Mouse (Mus musculus): ENCODE data around the gene Tenm4. TPM values are rescaled to one million over a fixed set of nuclear protein-coding genes. Genes with fewer than 3 reads are reported as not detected.
A peak's percentile ranks its signal among the peaks of the same experiment; 100 is the strongest.

The Tenm4 gene
- polyA plus RNA-seq, 1 experiment from 2014 or later: 37.5 TPM

- no peak overlapping the region for H3K9ac ChIP-seq
- no peaks in the 10 kb centered on the region for H3K4me1 ChIP-seq (replicated peaks; ENCODE audit: control insufficient read depth, insufficient read depth, low read length)
- no peak overlapping the region for H3K4me3 ChIP-seq (replicated peaks; ENCODE audit: low read length)
- H3K36me3 ChIP-seq (replicated peaks; ENCODE audit: control insufficient read depth, insufficient read depth): no peaks in the 10 kb centered on the region
- no peaks in the 10 kb centered on the region for H3K27me3 ChIP-seq (ENCODE audit: control insufficient read depth, insufficient read depth, low read length)
- WGBS: 64% methylated on average over 4 of the region's 4 CpGs
- DNase-seq (ENCODE audit: low spot score) (no peak), ATAC-seq (ENCODE audit: low FRiP score) (no peak)
- no peak overlapping the region for H3K4me2 ChIP-seq (replicated peaks)
- no peaks in the 10 kb centered on the region for H3K9me3 ChIP-seq (ENCODE audit: control insufficient read depth, low read length)
- no peak overlapping the region for H3K27ac ChIP-seq
Measured at GRCm38 (mm10) chr7:96565806-96566205, 394.8 kb downstream of the Tenm4 start.

- Histone ChIP-seq H3K4me1 (replicated peaks; ENCODE audit: control insufficient read depth, insufficient read depth, low read length) (no peaks in the 10 kb centered on the region), H3K27me3 (ENCODE audit: control insufficient read depth, insufficient read depth, low read length) (no peaks in the 10 kb centered on the region), H3K27ac (no peak overlapping the region), H3K4me2 (replicated peaks) (no peak overlapping the region), H3K9ac (no peak overlapping the region), H3K36me3 (replicated peaks; ENCODE audit: control insufficient read depth, insufficient read depth) (no peaks in the 10 kb centered on the region), H3K9me3 (ENCODE audit: control insufficient read depth, low read length) (no peaks in the 10 kb centered on the region), H3K4me3 (replicated peaks; ENCODE audit: low read length) (no peak overlapping the region)
- ATAC-seq (ENCODE audit: low FRiP score): no peak
- DNase-seq (ENCODE audit: low spot score): no peak
- WGBS: 92% methylated on average over 4 of the region's 4 CpGs
Measured at GRCm38 (mm10) chr7:96566260-96566659, 395.2 kb downstream of the Tenm4 start.

GRCm38 (mm10) chr7:96568034-96568433 is 397.0 kb downstream of the Tenm4 start:
- H3K9me3 ChIP-seq (ENCODE audit: control insufficient read depth, low read length): no peaks in the 10 kb centered on the region
- 65% methylated on average over 3 of the region's 3 CpGs for WGBS
- DNase-seq (ENCODE audit: low spot score): no peak
- H3K4me1 ChIP-seq (replicated peaks; ENCODE audit: control insufficient read depth, insufficient read depth, low read length): no peaks in the 10 kb centered on the region
- no peaks in the 10 kb centered on the region for H3K36me3 ChIP-seq (replicated peaks; ENCODE audit: control insufficient read depth, insufficient read depth)
- no peak for ATAC-seq (ENCODE audit: low FRiP score)
- no peak overlapping the region for H3K9ac ChIP-seq
- no peaks in the 10 kb centered on the region for H3K27me3 ChIP-seq (ENCODE audit: control insufficient read depth, insufficient read depth, low read length)
- H3K4me3 ChIP-seq (replicated peaks; ENCODE audit: low read length): no peak overlapping the region
- no peak overlapping the region for H3K27ac ChIP-seq
- no peak overlapping the region for H3K4me2 ChIP-seq (replicated peaks)

- H3K36me3 ChIP-seq (replicated peaks; ENCODE audit: control insufficient read depth, insufficient read depth): no peaks in the 10 kb centered on the region
- DNase-seq (ENCODE audit: low spot score) (no peak), ATAC-seq (ENCODE audit: low FRiP score) (no peak)
- no peak overlapping the region for H3K9ac ChIP-seq
- no peaks in the 10 kb centered on the region for H3K27me3 ChIP-seq (ENCODE audit: control insufficient read depth, insufficient read depth, low read length)
- no peaks in the 10 kb centered on the region for H3K9me3 ChIP-seq (ENCODE audit: control insufficient read depth, low read length)
- no peak overlapping the region for H3K4me2 ChIP-seq (replicated peaks)
- no peak overlapping the region for H3K4me3 ChIP-seq (replicated peaks; ENCODE audit: low read length)
- no peak overlapping the region for H3K27ac ChIP-seq
- H3K4me1 ChIP-seq (replicated peaks; ENCODE audit: control insufficient read depth, insufficient read depth, low read length): 0 out of 2 replicates have a peak, but pooled peaks cover 6% of the 10 kb centered on the region
Measured at GRCm38 (mm10) chr7:96570965-96571364, 399.9 kb downstream of the Tenm4 start.

GRCm38 (mm10) chr7:96572995-96573394 is 401.9 kb downstream of the Tenm4 start:
- no peak for DNase-seq (ENCODE audit: low spot score)
- ATAC-seq (ENCODE audit: low FRiP score): no peak

GRCm38 (mm10) chr7:96575202-96575650 is 404.2 kb downstream of the Tenm4 start:
- Histone ChIP-seq H3K27me3 (ENCODE audit: control insufficient read depth, insufficient read depth, low read length) (no peaks in the 10 kb centered on the region), H3K4me1 (replicated peaks; ENCODE audit: control insufficient read depth, insufficient read depth, low read length) (0 out of 2 replicates have a peak, but pooled peaks cover 6% of the 10 kb centered on the region), H3K9ac (no peak overlapping the region), H3K4me3 (replicated peaks; ENCODE audit: low read length) (no peak overlapping the region), H3K4me2 (replicated peaks) (no peak overlapping the region), H3K27ac (0 out of 2 replicates have a peak overlapping the region, but pooled peaks have one; percentile 12), H3K9me3 (ENCODE audit: control insufficient read depth, low read length) (no peaks in the 10 kb centered on the region), H3K36me3 (replicated peaks; ENCODE audit: control insufficient read depth, insufficient read depth) (no peaks in the 10 kb centered on the region)
- DNase-seq (ENCODE audit: low spot score): peak; percentile 77
- peak; percentile 88 for ATAC-seq (ENCODE audit: low FRiP score)
- 55% methylated on average over 7 of the region's 7 CpGs for WGBS

More at GRCm38 (mm10) chr7:96572995-96573394, 401.9 kb downstream of the Tenm4 start:
- Histone ChIP-seq H3K4me2 (replicated peaks) (no peak overlapping the region), H3K4me1 (replicated peaks; ENCODE audit: control insufficient read depth, insufficient read depth, low read length) (0 out of 2 replicates have a peak, but pooled peaks cover 6% of the 10 kb centered on the region), H3K36me3 (replicated peaks; ENCODE audit: control insufficient read depth, insufficient read depth) (no peaks in the 10 kb centered on the region), H3K27me3 (ENCODE audit: control insufficient read depth, insufficient read depth, low read length) (no peaks in the 10 kb centered on the region), H3K9ac (no peak overlapping the region), H3K27ac (no peak overlapping the region), H3K9me3 (ENCODE audit: control insufficient read depth, low read length) (no peaks in the 10 kb centered on the region), H3K4me3 (replicated peaks; ENCODE audit: low read length) (no peak overlapping the region)
- WGBS: 93% methylated on average over 7 of the region's 7 CpGs

- Histone ChIP-seq H3K27me3 (ENCODE audit: control insufficient read depth, insufficient read depth, low read length) (no peaks in the 10 kb centered on the region), H3K4me1 (replicated peaks; ENCODE audit: control insufficient read depth, insufficient read depth, low read length) (no peaks in the 10 kb centered on the region), H3K4me3 (replicated peaks; ENCODE audit: low read length) (no peak overlapping the region), H3K9ac (no peak overlapping the region), H3K4me2 (replicated peaks) (no peak overlapping the region), H3K36me3 (replicated peaks; ENCODE audit: control insufficient read depth, insufficient read depth) (no peaks in the 10 kb centered on the region), H3K9me3 (ENCODE audit: control insufficient read depth, low read length) (no peaks in the 10 kb centered on the region), H3K27ac (no peak overlapping the region)
- no peak for ATAC-seq (ENCODE audit: low FRiP score)
- 61% methylated on average over 6 of the region's 6 CpGs for WGBS
- no peak for DNase-seq (ENCODE audit: low spot score)
Measured at GRCm38 (mm10) chr7:96582752-96583151, 411.7 kb downstream of the Tenm4 start.

GRCm38 (mm10) chr7:96587403-96587802 is 416.4 kb downstream of the Tenm4 start:
- Histone ChIP-seq H3K36me3 (replicated peaks; ENCODE audit: control insufficient read depth, insufficient read depth) (no peaks in the 10 kb centered on the region), H3K27ac (no peak overlapping the region), H3K4me3 (replicated peaks; ENCODE audit: low read length) (no peak overlapping the region), H3K9me3 (ENCODE audit: control insufficient read depth, low read length) (no peaks in the 10 kb centered on the region), H3K4me2 (replicated peaks) (no peak overlapping the region), H3K4me1 (replicated peaks; ENCODE audit: control insufficient read depth, insufficient read depth, low read length) (no peaks in the 10 kb centered on the region), H3K9ac (no peak overlapping the region), H3K27me3 (ENCODE audit: control insufficient read depth, insufficient read depth, low read length) (no peaks in the 10 kb centered on the region)
- ATAC-seq (ENCODE audit: low FRiP score) (no peak), DNase-seq (ENCODE audit: low spot score) (no peak)

- H3K27ac ChIP-seq: no peak overlapping the region
- no peak overlapping the region for H3K9ac ChIP-seq
- no peaks in the 10 kb centered on the region for H3K27me3 ChIP-seq (ENCODE audit: control insufficient read depth, insufficient read depth, low read length)
- H3K4me3 ChIP-seq (replicated peaks; ENCODE audit: low read length): no peak overlapping the region
- DNase-seq (ENCODE audit: low spot score): no peak
- 91% methylated on average over 6 of the region's 6 CpGs for WGBS
- H3K9me3 ChIP-seq (ENCODE audit: control insufficient read depth, low read length): no peaks in the 10 kb centered on the region
- no peak overlapping the region for H3K4me2 ChIP-seq (replicated peaks)
- no peak for ATAC-seq (ENCODE audit: low FRiP score)
- H3K36me3 ChIP-seq (replicated peaks; ENCODE audit: control insufficient read depth, insufficient read depth): no peaks in the 10 kb centered on the region
- H3K4me1 ChIP-seq (replicated peaks; ENCODE audit: control insufficient read depth, insufficient read depth, low read length): no peaks in the 10 kb centered on the region
Measured at GRCm38 (mm10) chr7:96588567-96588966, 417.5 kb downstream of the Tenm4 start.
